Mouse (Mus musculus) megakaryocyte progenitor cell, adult 5-6 weeks (primary cell): ENCODE results near the gene Vpreb3. TPM values are rescaled to one million over a fixed set of nuclear protein-coding genes. Genes with fewer than 3 reads are reported as not detected.
"Not testable (repeated sequence)": the region's sequence is repeated elsewhere in the genome, so short reads cannot be mapped to it uniquely, and the experiment has no call there.

ENCODE experiments used
- ATAC-seq: replicated peaks from 2 replicates; pipeline ENCODE4 v1.8.0; 2016; ENCODE audit warnings: mild to moderate bottlenecking, moderate TSS enrichment, inconsistent platforms; ENCODE audit not compliant: poor library complexity
- total RNA-seq, 2 experiments: library from RNA; stranded (forward) in 1 of 2; stranded (reverse) in 1 of 2; fragments of 157-497, 149-512 nt in 1 of 2; fragments of 200-1000 nt in 1 of 2; gene quantifications; 2 replicates each; pipeline versions ENCODE4 v1.2.3 to v1.2.4; 2015 to 2017

Vpreb3 gene
- total RNA-seq, 2 experiments from 2014 or later = not detected

DNA sequence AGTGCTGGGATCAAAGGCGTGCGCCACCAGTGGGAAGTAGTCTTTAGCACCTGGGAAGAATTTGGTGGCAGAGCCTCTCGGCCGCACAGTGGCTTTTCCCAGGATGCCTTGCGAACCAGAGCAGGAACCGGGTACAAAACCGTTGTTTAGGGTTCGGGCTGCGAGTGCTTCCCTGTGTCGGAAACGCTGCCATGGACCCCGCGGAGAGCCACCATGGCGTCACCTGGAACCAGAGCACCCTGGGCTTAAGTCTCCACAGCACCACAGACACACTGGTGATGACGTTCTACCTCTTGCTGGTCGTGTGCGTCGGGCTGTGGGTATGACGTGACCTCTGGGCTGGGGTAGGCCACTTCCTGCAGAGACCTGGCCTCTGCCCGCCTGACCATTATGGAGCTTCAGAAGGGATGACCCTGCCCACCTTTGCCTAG, 11.5 kb downstream of the Vpreb3 start, which contains the start of gene Gm5134:
Gm5134 (plus strand) TSS at position 134 of the 431 bp plus-strand sequence.
- peak; percentile 62 for ATAC-seq

DNA sequence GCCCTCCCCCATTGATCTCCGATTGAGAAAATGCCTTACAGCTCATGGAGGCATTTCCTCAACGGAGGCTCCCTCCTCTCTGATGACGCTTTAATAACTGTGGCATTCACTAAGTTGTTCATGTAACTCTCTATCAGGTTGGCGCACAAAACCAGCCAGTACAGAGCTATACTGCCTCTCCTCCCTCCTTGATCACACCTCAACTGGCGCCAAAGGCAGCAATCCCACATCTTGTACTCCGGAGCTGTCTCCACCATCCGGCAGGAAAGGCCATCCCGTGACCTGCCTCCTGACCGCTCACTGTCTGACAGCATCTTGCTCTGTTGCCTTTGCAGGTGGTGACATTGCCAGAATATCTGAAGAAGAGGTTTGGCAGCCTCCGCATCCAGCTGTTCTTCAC, 31.0 kb downstream of the Vpreb3 start:
- no peak for ATAC-seq

DNA sequence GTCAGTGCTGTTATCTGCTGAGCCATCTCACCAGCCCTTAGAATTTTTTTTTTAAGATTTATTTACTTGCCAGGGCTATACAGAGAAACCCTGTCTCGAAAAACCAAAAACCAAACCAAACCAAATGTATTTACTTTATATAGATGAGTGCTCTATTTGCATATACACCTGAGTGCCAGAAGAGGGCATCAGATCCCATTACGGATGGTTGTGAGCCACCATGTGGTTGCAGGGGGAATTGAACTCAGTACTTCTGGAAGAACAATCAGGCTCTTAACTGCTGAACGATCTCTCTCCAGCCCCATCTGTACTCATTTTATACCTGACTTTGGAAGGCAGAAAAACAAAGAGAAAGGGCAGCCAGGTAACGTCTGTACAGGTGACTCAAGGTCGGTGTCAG, 32.4 kb downstream of the Vpreb3 start:
- ATAC-seq = peak; percentile 55; the same call in 1 of the 2 replicates

DNA sequence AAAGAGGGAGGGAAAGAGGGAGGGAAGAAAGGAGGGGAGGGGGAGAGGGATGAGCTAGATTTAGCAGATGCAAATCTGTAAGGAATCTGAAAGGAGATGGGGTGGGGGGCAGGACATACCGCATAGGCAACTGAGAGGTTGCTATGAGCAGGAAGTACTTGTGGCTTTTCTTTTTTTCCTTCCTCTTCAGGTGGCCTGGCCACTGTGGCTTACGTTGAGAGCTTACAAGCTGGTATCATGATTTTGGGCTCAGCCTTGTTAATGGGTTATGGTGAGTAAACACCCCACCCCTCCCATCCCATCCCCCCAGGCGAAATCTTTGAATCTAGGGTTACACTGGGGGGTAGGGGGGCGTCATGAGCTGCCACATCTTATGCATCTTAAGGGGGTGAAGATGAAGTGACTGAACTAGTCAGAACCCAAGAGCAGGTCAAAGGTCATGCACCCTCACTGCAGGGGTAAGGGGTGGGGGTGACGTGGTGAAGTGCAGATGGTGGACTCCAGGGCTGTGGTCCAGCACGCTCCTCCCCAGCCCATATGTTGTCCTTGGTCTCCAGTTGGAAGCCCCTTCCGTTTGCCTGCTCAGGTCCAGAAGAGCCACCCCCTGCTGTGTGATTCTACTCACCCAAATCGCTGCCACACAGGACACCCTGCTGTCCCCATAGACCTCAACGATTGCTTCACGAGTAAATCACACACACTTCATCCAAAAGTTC, 35.4 kb downstream of the Vpreb3 start:
- ATAC-seq = peak; percentile 63

DNA sequence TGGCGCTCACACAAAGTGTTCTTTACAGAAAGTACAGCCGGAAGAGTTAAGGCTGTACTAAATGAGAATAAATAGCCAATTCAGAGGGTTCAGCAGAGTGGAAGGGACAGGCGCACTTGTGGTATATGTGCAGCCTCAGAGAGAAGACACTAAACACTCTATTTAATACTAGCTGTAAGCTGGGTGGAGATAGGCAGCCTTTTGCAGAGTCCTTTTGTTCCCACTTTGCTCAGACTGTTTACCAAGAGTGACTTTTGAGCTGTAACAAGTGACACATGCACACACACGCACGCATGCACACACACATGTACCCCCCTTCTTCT, 35.9 kb downstream of the Vpreb3 start:
- ATAC-seq = no peak

DNA sequence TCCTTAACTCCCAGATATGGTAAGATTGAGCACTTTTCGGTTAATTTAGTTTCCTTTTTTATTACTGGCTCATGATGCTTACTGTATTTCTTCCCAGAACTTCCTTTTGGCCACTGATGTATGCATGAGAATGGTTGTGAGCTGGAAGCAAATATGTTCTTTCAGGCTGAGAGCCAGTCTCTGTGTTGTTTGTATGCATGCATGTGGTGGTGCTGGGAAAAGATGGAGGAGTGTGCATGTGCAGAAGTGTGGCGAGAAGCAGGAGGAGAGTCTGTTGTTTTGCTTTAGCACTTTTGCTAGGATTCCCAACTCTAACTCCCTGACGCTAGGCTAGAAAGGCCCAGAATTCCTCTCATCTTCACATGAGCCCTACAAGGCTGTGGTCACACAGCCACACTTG, 36.6 kb downstream of the Vpreb3 start:
- ATAC-seq = no peak

DNA sequence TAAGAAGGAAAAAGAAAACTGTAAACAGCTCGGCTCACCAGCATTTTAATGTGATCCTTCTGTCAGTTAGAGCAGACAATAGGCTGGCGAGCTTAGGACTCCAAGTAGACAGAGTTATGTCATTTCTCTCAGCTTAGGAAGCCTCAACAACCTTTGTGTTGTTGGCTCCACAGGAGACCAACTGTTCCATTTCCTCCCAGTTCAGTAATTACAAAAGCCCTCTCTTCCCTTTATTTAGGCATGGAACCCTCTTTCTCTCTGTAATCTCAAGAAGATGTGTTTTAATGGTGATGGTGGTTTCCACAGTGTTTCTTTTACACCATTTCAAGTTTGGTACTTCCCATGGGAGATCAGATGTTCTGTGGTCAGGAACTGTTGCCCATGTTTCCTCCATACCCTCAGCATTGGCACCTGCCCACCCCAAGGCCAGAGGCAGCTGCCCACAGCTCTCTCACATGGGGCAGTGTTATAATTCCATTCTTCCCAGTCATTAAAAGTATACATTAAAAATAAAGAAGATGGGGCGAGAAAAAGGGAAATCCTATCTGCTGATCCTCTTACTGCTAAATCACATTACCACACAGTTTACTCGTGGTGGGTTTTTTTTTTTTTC, 47.7 kb downstream of the Vpreb3 start:
- no peak for ATAC-seq

DNA sequence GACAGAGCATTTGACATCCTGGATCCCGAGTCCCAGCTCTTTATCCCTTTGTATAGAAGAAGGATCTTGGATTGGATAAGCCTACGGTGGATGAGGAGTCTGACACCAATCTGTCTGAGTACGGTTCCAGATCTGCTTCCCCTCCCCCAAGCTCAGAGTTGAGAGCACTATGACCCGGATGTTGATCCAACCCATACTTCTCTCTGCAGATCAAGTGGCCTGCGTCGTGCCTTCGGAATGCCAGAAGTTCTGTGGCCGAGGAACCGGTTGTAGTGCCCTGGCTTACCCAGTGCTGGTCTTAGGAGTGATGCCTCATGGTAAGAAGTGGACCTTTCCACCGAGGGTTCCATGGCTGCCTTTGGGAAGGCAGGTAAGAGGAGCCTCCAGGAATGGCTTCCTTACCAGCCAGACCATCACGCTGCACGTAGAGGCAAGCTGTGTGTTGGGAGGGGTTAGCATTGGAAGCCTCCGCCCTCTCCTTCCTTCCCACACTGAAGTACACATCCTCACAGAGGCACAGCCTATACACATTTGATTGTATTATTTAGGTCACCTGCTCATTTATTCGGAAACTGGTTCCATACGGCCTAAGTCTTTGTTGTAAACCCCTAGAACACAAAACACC, 50.9 kb downstream of the Vpreb3 start:
- ATAC-seq = no peak

DNA sequence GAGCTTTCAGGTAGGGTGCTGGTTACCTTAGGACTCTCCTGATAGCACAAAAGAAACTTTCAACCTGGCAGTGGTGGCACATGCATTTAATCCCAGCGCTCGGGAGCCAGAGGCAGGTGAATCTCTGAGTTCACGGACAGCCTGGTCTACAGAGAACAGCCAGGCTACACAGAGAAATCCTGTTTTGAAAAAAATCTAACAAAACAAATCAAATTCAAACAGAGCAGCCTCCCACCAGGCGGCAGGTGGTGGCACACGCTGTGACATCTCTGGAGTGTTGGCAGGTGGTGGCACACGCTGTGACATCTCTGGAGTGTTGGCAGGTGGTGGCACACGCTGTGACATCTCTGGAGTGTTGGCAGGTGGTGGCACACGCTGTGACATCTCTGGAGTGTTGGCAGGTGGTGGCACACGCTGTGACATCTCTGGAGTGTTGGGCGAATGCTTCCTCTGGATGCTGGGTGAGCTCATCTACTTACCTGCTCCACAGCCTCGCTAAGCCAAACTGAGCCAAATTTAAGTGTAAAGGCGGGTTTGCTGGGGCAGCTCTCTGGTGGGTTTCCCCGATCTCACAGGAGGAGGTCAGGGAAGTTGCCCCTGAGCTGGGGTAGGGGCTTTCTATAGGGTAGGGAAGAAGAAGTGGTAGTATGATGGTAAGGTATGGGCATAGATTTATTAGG, 51.8 kb downstream of the Vpreb3 start:
- ATAC-seq = not testable (repeated sequence)

DNA sequence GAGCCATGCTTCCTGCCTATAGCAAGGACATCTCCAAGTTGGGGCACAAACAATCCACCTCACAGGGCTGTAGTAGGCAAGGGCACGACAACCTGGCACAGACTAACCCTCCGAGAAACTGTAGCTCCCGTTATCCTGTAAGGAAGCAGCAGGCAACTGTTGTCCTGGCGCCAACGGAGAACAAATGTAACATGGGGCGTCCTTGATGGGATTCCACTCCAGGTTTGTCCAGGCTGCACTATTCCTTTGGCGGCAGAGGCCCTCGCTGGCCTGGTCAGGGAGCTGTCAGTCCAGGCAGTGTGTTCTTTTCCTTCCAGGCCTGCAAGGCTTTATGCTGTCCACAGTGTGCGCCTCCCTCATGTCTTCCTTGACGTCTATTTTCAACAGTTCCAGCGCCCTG, 52.6 kb downstream of the Vpreb3 start:
- ATAC-seq = no peak

DNA sequence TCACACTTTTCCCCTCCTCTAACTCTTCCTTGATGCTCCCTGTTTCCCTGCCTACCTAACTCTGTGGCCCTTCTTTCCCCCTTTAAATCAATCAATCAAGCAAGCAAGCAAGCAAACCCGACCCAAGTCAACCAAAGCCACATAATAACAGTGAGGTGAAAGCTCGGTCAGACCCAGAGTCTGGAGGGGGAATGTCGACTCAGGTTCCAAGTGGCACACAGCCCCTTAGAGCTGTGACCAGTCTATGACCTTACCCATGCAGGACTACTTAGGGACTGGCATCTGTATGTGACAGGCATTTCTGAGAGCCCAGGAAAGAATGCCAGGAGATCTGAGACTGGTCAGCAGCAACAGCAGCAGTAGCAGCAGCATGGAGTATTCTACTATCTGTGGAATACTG, 53.5 kb downstream of the Vpreb3 start:
- ATAC-seq = no peak

Other genes starting within 250 kb of the Vpreb3 start
- 32.0 and 36.5 TPM in 2 replicates for gene Cabin1, start 178.7 kb upstream of the Vpreb3 start, total RNA-seq (2015)
- gene Cabin1, start 178.7 kb upstream of the Vpreb3 start, total RNA-seq (2017) = 29.6 and 37.8 TPM in 2 replicates
- gene Ddt, start 169.6 kb upstream of the Vpreb3 start, total RNA-seq (2015) = 51.7 and 60.3 TPM in 2 replicates
- 54.4 and 60.1 TPM in 2 replicates for gene Ddt, start 169.6 kb upstream of the Vpreb3 start, total RNA-seq (2017)
- gene Gm20441, start 162.1 kb upstream of the Vpreb3 start, total RNA-seq (2015) = not detected in 2 replicates
- not detected in 2 replicates for gene Gm20441, start 162.1 kb upstream of the Vpreb3 start, total RNA-seq (2017)
- gene Gstt3, start 161.6 kb upstream of the Vpreb3 start, total RNA-seq (2015) = 4.9 and 5.5 TPM in 2 replicates
- gene Gstt3, start 161.6 kb upstream of the Vpreb3 start, total RNA-seq (2017) = 3.2 and 4.7 TPM in 2 replicates
- gene Gstt1, start 144.5 kb upstream of the Vpreb3 start, total RNA-seq (2015) = not detected in 2 replicates
- 2.3 TPM in 1 of 2 replicates, not detected in the other for gene Gstt1, start 144.5 kb upstream of the Vpreb3 start, total RNA-seq (2017)
- gene Gstt4, start 120.5 kb upstream of the Vpreb3 start, total RNA-seq (2015) = not detected in 2 replicates
- not detected in 2 replicates for gene Gstt4, start 120.5 kb upstream of the Vpreb3 start, total RNA-seq (2017)
- 23.8 and 24.1 TPM in 2 replicates for gene Gstt2, start 105.6 kb upstream of the Vpreb3 start, total RNA-seq (2015)
- 14.2 and 21.6 TPM in 2 replicates for gene Gstt2, start 105.6 kb upstream of the Vpreb3 start, total RNA-seq (2017)
- 477 and 576 TPM in 2 replicates for gene Mif, start 82.8 kb upstream of the Vpreb3 start, total RNA-seq (2015)
- 746 and 790 TPM in 2 replicates for gene Mif, start 82.8 kb upstream of the Vpreb3 start, total RNA-seq (2017)
- 0.54 and 0.64 TPM in 2 replicates for gene Derl3, start 49.6 kb upstream of the Vpreb3 start, total RNA-seq (2015)
- gene Derl3, start 49.6 kb upstream of the Vpreb3 start, total RNA-seq (2017) = 0.95 and 2.2 TPM in 2 replicates
- gene Smarcb1, start 21.4 kb upstream of the Vpreb3 start, total RNA-seq (2015) = 66.3 and 72.0 TPM in 2 replicates
- 77.3 and 86.5 TPM in 2 replicates for gene Smarcb1, start 21.4 kb upstream of the Vpreb3 start, total RNA-seq (2017)
- gene Chchd10, start 9.9 kb upstream of the Vpreb3 start, total RNA-seq (2015) = 54.0 and 55.0 TPM in 2 replicates
- gene Chchd10, start 9.9 kb upstream of the Vpreb3 start, total RNA-seq (2017) = 33.1 and 34.4 TPM in 2 replicates
- 0.57 TPM in 1 of 2 replicates, not detected in the other for gene Mmp11, start 6.6 kb upstream of the Vpreb3 start, total RNA-seq (2015)
- gene Mmp11, start 6.6 kb upstream of the Vpreb3 start, total RNA-seq (2017) = 10.1 TPM in 1 of 2 replicates, not detected in the other
- not detected in 2 replicates for gene Gm867, start 2.4 kb upstream of the Vpreb3 start, total RNA-seq (2015)
- gene Gm867, start 2.4 kb upstream of the Vpreb3 start, total RNA-seq (2017) = not detected in 2 replicates
- gene Gm5134, start 11.5 kb downstream of the Vpreb3 start, total RNA-seq (2015) = 0.35 and 0.66 TPM in 2 replicates
- 0.78 and 0.79 TPM in 2 replicates for gene Gm5134, start 11.5 kb downstream of the Vpreb3 start, total RNA-seq (2017)
- 7.4 and 8.7 TPM in 2 replicates for gene Zfp280b, start 89.6 kb downstream of the Vpreb3 start, total RNA-seq (2015)
- gene Zfp280b, start 89.6 kb downstream of the Vpreb3 start, total RNA-seq (2017) = 5.7 and 8.0 TPM in 2 replicates
- gene Slc5a4b, start 167.9 kb downstream of the Vpreb3 start, total RNA-seq (2015) = not detected in 2 replicates
- not detected in 2 replicates for gene Slc5a4b, start 167.9 kb downstream of the Vpreb3 start, total RNA-seq (2017)
- not detected in 2 replicates for gene Slc5a4a, start 204.4 kb downstream of the Vpreb3 start, total RNA-seq (2015)
- gene Slc5a4a, start 204.4 kb downstream of the Vpreb3 start, total RNA-seq (2017) = not detected in 2 replicates